24 mouse cellular contexts compared by ENCODE assay signal in the genomic region with DNA sequence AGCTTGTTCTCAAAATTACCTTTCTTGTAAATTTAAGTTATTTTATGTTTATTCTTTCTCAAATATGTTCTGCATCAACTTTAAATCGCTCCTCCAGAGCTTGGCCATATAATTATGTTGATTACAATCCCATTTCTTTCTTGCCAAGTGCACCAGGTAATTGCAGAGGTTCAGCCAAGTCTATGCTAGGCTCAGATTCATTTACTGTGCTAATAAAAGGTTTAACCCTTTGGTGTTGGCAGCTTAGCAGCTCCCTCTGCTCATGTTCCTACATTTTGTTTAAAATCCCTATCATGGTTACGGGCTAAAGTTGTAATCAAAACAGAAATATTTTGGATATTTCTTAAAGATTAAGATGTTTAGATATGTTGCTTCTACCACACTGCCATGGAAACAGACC.
DNase-seq lines count a peak whose midpoint lies in the region; ATAC-seq and TF ChIP-seq lines count a peak whose summit lies in the region.
"Had no signal": no experiment of that assay in that cellular context is flagged by ENCODE, and none has a peak within 500 bp of the region (broad histone marks: within the 10 kb centered on the region; RNA-seq: fewer than 3 reads in every experiment).

No protein-coding gene starts in this region.

- no peaks in the 10 kb centered on the region for H3K4me1 ChIP-seq in limb, embryonic 13.5 days
- no peaks in the 10 kb centered on the region for H3K4me1 ChIP-seq in limb, embryonic 10.5 days
- H3K4me1 ChIP-seq: embryonic facial prominence, embryonic 12.5 days; forebrain, embryonic 12.5 days; hindbrain, embryonic 12.5 days; hindbrain, embryonic 15.5 days had no signal

- no peak for DNase-seq in limb, embryonic 10.5 days (ENCODE audit: low spot score)
- DNase-seq in brain, adult 2 months (ENCODE audit: low read depth, low spot score) = peak; percentile 3
- DNase-seq in brain, embryonic 14.5 days (ENCODE audit: low read depth) = peak; percentile 56
- DNase-seq in left cerebral cortex, adult 9 months (ENCODE audit: low spot score in 2 of 2) = no peak
- DNase-seq in adrenal gland, adult 8-10 months = no peak
- DNase-seq: adrenal gland, adult 2 months; adrenal gland, postnatal 36 days; cerebellum, adult 11-12 months; cerebellum, adult 8-10 months; cerebellum, postnatal 10 days; cerebellum, postnatal 36 days; embryo, embryonic 11 days; gastrocnemius, adult 2 months; gastrocnemius, postnatal 14 days; heart, adult 11 months had no signal

- no peak for TF ChIP-seq POLR2A in brain, embryonic 14.5 days (IDR thresholded peaks at IDR 0.05; ENCODE audit: borderline replicate concordance, extremely low read depth, insufficient read depth, insufficient read length, poor library complexity, severe bottlenecking)

- no peak overlapping the region for H3K9ac ChIP-seq in limb, embryonic 13.5 days
- H3K9ac ChIP-seq: embryonic facial prominence, embryonic 12.5 days; forebrain, embryonic 12.5 days; hindbrain, embryonic 12.5 days; hindbrain, embryonic 15.5 days had no signal

- H3K27ac ChIP-seq in limb, embryonic 13.5 days = no peak overlapping the region
- H3K27ac ChIP-seq in limb, embryonic 10.5 days = no peak overlapping the region
- H3K27ac ChIP-seq: embryonic facial prominence, embryonic 12.5 days; forebrain, embryonic 12.5 days; gastrocnemius, adult 2 months; hindbrain, embryonic 12.5 days; hindbrain, embryonic 15.5 days had no signal

- WGBS in limb, embryonic 13.5 days = 61% methylated on average over 2 of the region's 2 CpGs
- WGBS in limb, embryonic 10.5 days = 84% methylated on average over 2 of the region's 2 CpGs

- H3K4me3 ChIP-seq in limb, embryonic 13.5 days = no peak overlapping the region
- no peak overlapping the region for H3K4me3 ChIP-seq in limb, embryonic 10.5 days
- H3K4me3 ChIP-seq: embryonic facial prominence, embryonic 12.5 days; erythroblast, embryonic 14.5 days; forebrain, embryonic 12.5 days; gastrocnemius, adult 2 months; hindbrain, embryonic 12.5 days; hindbrain, embryonic 15.5 days had no signal

- no peaks in the 10 kb centered on the region for H3K36me3 ChIP-seq in limb, embryonic 13.5 days
- no peaks in the 10 kb centered on the region for H3K36me3 ChIP-seq in limb, embryonic 10.5 days
- H3K36me3 ChIP-seq: embryonic facial prominence, embryonic 12.5 days; forebrain, embryonic 12.5 days; hindbrain, embryonic 12.5 days; hindbrain, embryonic 15.5 days had no signal

- TF ChIP-seq CTCF in brain, embryonic 14.5 days (IDR thresholded peaks at IDR 0.05; ENCODE audit: borderline replicate concordance, extremely low read depth, insufficient read depth, insufficient read length) = no peak

- no peaks in the 10 kb centered on the region for H3K27me3 ChIP-seq in limb, embryonic 13.5 days
- H3K27me3 ChIP-seq in limb, embryonic 10.5 days (ENCODE audit: low read depth, poor library complexity, severe bottlenecking) = no peaks in the 10 kb centered on the region
- H3K27me3 ChIP-seq: embryonic facial prominence, embryonic 12.5 days; forebrain, embryonic 12.5 days; hindbrain, embryonic 12.5 days; hindbrain, embryonic 15.5 days had no signal

- H3K9me3 ChIP-seq in limb, embryonic 13.5 days = no peaks in the 10 kb centered on the region
- H3K9me3 ChIP-seq in limb, embryonic 10.5 days (replicated peaks) = no peaks in the 10 kb centered on the region
- H3K9me3 ChIP-seq: embryonic facial prominence, embryonic 12.5 days; forebrain, embryonic 12.5 days; hindbrain, embryonic 15.5 days had no signal

- ATAC-seq in limb, embryonic 13.5 days (ENCODE audit: low FRiP score, low read depth) = 0 out of 2 replicates have a peak, but pooled peaks have one; percentile 57
- ATAC-seq: CD4-positive, CD25-positive, alpha-beta regulatory T cell, adult 4 months; forebrain, embryonic 16.5 days had no signal

- H3K4me2 ChIP-seq in limb, embryonic 13.5 days (replicated peaks) = no peak overlapping the region
- H3K4me2 ChIP-seq: embryonic facial prominence, embryonic 12.5 days; forebrain, embryonic 12.5 days; heart, embryonic 11.5 days; hindbrain, embryonic 12.5 days; hindbrain, embryonic 15.5 days had no signal

Comparison
In these comparisons a context has a peak if more than half of its experiments do, and no peak if none do; other contexts are left out.
1. DNase-seq: peak in brain, adult 2 months (single experiment) and brain, embryonic 14.5 days (single experiment); none in limb, embryonic 10.5 days (single experiment), left cerebral cortex, adult 9 months (0 of 2) and adrenal gland, adult 8-10 months (single experiment).